Mouse (Mus musculus) neural tube, embryonic 11.5 days (tissue): Measurements from ENCODE around the gene Luzp1. TPM values are rescaled to one million over a fixed set of nuclear protein-coding genes. Genes with fewer than 3 reads are reported as not detected.
A peak's percentile ranks its signal among the peaks of the same experiment; 100 is the strongest.

ENCODE experiments used
- ATAC-seq: fragments of 200-750 bp; cut with Nextera tagmentation; 2 replicates; pipeline ENCODE4 v1.8.0; 2017; ENCODE audit warnings: moderate number of reproducible peaks, mild to moderate bottlenecking, moderate TSS enrichment, moderate library complexity; ENCODE audit not compliant: insufficient read depth, low FRiP score, low TSS enrichment
- DNase-seq: peaks from one replicate; pipeline ENCODE4 v3.0.0-alpha.2; 2015; ENCODE audit warnings: low spot score
- H3K27ac ChIP-seq: fragments of 300-500 bp; sonication (generic); 2 replicates; pipeline ENCODE4 v1.5.1; 2014; ENCODE audit warnings: low read depth, mild to moderate bottlenecking, low read length
- H3K27me3 ChIP-seq: fragments of 300-500 bp; sonication (generic); 2 replicates; pipeline ENCODE4 v1.6.1; 2014; ENCODE audit warnings: mild to moderate bottlenecking, low read length, mixed read lengths; ENCODE audit not compliant: control insufficient read depth, insufficient read depth
- H3K36me3 ChIP-seq: fragments of 300-500 bp; sonication (generic); 2 replicates; pipeline ENCODE4 v1.6.1; 2014; ENCODE audit warnings: mild to moderate bottlenecking, low read length, moderate library complexity, mixed read lengths; ENCODE audit not compliant: control insufficient read depth, insufficient read depth
- H3K4me1 ChIP-seq: fragments of 300-500 bp; sonication (generic); 2 replicates; pipeline ENCODE4 v1.6.1; 2014; ENCODE audit warnings: low read length, mixed read lengths; ENCODE audit not compliant: control insufficient read depth, insufficient read depth
- H3K4me2 ChIP-seq: fragments of 300-500 bp; sonication (generic); 2 replicates; pipeline ENCODE4 v1.6.1; 2014; ENCODE audit warnings: low read depth, mild to moderate bottlenecking, moderate library complexity
- H3K4me3 ChIP-seq: fragments of 300-500 bp; sonication (generic); 2 replicates; pipeline ENCODE4 v1.5.1; 2014; ENCODE audit warnings: low read depth, low read length
- H3K9ac ChIP-seq: fragments of 300-500 bp; sonication (generic); 2 replicates; pipeline ENCODE4 v1.6.1; 2014; ENCODE audit warnings: mild to moderate bottlenecking, low read length
- H3K9me3 ChIP-seq: fragments of 300-500 bp; sonication (generic); 2 replicates; pipeline ENCODE4 v1.6.1; 2016; ENCODE audit warnings: low read length; ENCODE audit not compliant: control insufficient read depth
- WGBS: fragments of 180-500 bp; shearing (Covaris S2); extraction: QIAGEN DNeasy Blood & Tissue Kit; methylation state at CpG from one replicate; pipeline ENCODE4 v1.1.7; 2014; 5-methylcytosine and 5-hydroxymethylcytosine counted together
- polyA plus RNA-seq: library from polyadenylated mRNA; unstranded; fragments of >200 nt; fragmentation: Nextera tagmentation; extraction: Ambion mirVana; gene quantifications from 2 replicates; pipeline ENCODE4 v1.2.1, GENCODE M21; 2014

The Luzp1 gene
- polyA plus RNA-seq, 1 experiment from 2014 or later, result 79.9 TPM

DNA sequence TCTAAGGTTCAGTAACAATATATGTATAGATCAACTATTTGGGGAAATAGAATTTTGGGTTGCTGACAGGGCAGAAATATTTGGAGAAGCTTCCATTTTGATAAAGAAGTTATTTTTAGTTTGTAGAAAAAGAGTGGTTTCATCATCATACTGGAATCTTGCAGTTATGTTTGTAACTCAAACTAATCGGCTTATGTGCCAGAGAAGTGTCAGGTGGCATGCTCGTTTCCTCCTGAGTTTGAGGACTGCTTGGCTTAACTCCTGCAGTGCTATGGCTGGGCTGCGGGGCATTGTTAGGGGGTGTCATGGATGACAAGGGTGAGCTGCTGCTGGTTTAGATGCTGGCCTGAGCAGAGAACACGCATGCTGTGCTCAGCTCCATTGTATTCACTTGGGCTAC, 42.1 kb downstream of the Luzp1 start:
- ATAC-seq (no peak), DNase-seq (no peak)
- H3K4me3 ChIP-seq, result no peak overlapping the region
- H3K9ac ChIP-seq, result no peak overlapping the region
- no peaks in the 10 kb centered on the region for H3K9me3 ChIP-seq
- H3K27me3 ChIP-seq, result no peaks in the 10 kb centered on the region
- no peak overlapping the region for H3K27ac ChIP-seq
- 73% methylated on average over 4 of the region's 4 CpGs for whole genome bisulfite sequencing
- H3K36me3 ChIP-seq, result no peaks in the 10 kb centered on the region
- H3K4me2 ChIP-seq, result no peak overlapping the region
- H3K4me1 ChIP-seq, result no peaks in the 10 kb centered on the region

DNA sequence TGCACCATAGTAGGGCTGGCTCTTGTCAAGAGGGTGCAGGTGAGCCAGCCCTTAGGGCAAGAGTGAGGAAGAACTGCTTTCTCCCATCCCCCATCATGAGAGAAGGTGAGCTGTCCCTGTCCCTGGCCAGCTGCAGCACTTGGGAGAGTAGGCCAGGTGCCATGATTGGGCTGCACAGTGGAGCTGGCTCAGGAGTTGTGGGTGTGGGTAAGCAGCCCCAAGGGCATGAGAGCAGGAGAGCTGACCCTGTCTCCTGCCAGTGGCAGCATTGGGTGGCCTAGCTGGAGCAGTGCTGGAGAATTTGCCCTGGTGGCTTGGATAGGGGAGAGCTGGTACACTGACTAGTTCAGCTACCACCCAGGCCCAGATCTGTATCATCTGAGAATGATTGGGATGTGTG, 43.3 kb downstream of the Luzp1 start:
- Histone ChIP-seq H3K27ac (no peak overlapping the region), H3K9me3 (no peaks in the 10 kb centered on the region), H3K4me2 (no peak overlapping the region), H3K9ac (no peak overlapping the region), H3K4me1 (no peaks in the 10 kb centered on the region), H3K36me3 (no peaks in the 10 kb centered on the region), H3K27me3 (no peaks in the 10 kb centered on the region), H3K4me3 (no peak overlapping the region)
- DNase-seq (no peak), ATAC-seq (no peak)

DNA sequence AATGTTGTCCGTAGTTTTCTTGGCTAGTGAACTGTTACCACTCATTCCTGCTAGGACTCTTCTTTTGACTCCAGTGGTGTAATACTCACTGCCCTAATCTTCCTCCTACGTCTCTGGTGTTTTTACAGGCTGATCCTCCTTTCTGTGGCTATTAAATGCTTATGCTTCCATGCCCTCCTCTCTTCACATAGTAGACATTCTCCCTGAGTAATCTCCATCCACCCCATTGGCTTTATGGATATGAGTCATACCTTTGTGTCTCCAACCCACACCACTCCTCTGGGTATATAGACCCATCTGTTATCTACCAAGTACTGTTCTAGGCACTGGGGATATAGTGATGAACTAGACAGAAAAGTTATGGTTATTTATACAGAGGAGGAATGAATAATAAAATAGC, 48.6 kb downstream of the Luzp1 start:
- no peaks in the 10 kb centered on the region for H3K36me3 ChIP-seq

DNA sequence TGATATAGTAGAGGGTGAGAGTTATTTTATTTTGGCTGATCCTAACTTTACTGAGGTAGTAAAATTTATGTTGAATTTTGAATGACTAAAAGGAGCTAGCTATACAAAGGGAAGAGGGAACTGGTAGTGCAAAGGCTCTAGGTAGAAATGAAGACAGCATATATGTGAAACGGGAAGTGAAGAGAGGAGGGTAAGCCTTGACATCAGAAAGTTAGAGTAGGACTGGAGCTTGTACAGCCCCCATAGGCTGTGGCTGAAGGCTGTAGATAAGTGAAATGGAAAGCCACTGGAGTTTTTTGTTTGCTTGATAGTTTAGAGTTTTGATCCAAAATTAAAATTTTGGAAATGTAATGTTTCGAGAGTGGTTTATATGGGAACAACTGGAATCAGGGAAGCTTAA, 49.0 kb downstream of the Luzp1 start:
- Histone ChIP-seq H3K27me3 (no peaks in the 10 kb centered on the region), H3K9me3 (no peaks in the 10 kb centered on the region), H3K4me1 (no peaks in the 10 kb centered on the region), H3K27ac (no peak overlapping the region), H3K9ac (no peak overlapping the region), H3K4me3 (no peak overlapping the region), H3K4me2 (no peak overlapping the region), H3K36me3 (no peaks in the 10 kb centered on the region)
- ATAC-seq (no peak), DNase-seq (no peak)
- WGBS, result 96% methylated on average over 2 of the region's 2 CpGs

More for the DNA sequence above, 48.6 kb downstream of the Luzp1 start:
- WGBS, result 87% methylated on average over 2 of the region's 2 CpGs
- Histone ChIP-seq H3K4me2 (no peak overlapping the region), H3K4me3 (no peak overlapping the region), H3K27ac (no peak overlapping the region), H3K4me1 (no peaks in the 10 kb centered on the region), H3K9me3 (no peaks in the 10 kb centered on the region), H3K9ac (no peak overlapping the region), H3K27me3 (no peaks in the 10 kb centered on the region)
- ATAC-seq, result no peak
- DNase-seq, result no peak

DNA sequence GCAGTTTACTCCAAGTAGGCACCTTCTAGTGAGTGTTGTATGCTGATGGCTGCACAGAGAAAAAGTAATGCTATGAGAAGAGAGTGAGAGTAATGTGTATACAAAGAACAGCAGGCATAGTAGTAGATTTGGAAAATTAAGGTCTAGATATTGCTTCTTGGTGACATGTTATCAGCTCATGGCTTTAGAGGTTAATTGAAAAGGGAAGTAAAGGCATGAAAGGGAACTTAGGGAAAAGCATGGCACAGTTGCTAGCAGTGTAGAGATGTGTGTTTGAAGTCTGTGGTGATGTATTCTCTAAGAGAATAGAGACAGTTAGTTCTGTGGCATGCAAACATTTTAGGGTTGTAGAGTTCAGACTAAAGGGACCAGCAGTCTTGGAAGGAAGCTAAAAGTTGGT, 50.3 kb downstream of the Luzp1 start:
- ATAC-seq (no peak), DNase-seq (no peak)

DNA sequence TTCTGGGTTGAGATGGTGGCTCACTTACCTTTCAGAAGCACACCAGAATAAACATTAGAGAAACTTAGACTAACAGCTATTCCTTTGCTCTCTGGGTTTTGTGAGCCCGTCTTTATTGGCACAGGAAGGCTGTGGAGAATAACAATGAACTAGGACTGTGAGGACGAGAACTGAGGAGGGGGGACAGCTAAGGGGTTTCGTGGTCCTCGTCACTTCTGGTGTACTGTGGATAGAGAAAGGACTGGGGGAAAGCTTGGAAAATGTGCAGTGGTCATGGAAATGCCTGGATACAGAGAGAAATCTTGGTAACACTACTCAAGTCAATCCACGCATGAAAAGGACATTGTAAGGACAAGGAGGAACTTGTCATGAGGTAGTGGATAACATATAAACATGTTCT, 52.3 kb downstream of the Luzp1 start:
- DNase-seq (no peak), ATAC-seq (no peak)
- no peak overlapping the region for H3K27ac ChIP-seq

More for the DNA sequence above, 50.3 kb downstream of the Luzp1 start:
- Histone ChIP-seq H3K27ac (no peak overlapping the region), H3K9me3 (no peaks in the 10 kb centered on the region), H3K4me3 (no peak overlapping the region), H3K4me1 (no peaks in the 10 kb centered on the region), H3K27me3 (no peaks in the 10 kb centered on the region), H3K36me3 (no peaks in the 10 kb centered on the region), H3K9ac (no peak overlapping the region), H3K4me2 (no peak overlapping the region)

DNA sequence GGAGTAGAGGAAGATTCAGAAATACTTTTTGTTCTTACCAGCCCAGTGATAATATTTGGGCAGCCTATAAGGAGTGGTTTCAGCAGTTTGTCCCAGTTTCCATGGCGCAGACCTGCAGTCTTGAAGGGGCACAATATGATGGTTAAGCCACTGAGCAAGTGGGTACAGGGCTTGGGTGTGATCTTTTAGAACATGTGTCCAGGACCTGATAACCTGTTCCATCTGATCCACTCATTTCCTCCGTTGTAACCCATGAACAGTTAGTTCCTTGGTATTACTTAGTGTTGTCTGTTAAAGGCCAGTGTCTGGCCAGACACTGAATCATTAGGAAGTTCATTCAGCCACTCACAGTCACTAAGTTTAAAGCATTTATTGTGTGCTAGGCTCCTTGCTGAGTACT, 54.7 kb downstream of the Luzp1 start:
- H3K4me3 ChIP-seq, result no peak overlapping the region
- no peak overlapping the region for H3K4me2 ChIP-seq
- H3K9me3 ChIP-seq, result no peaks in the 10 kb centered on the region
- H3K4me1 ChIP-seq, result no peaks in the 10 kb centered on the region
- ATAC-seq (no peak), DNase-seq (no peak)
- no peaks in the 10 kb centered on the region for H3K36me3 ChIP-seq
- no peak overlapping the region for H3K27ac ChIP-seq
- no peak overlapping the region for H3K9ac ChIP-seq
- 86% methylated on average over 2 of the region's 2 CpGs for WGBS
- H3K27me3 ChIP-seq, result no peaks in the 10 kb centered on the region

More for the DNA sequence above, 52.3 kb downstream of the Luzp1 start:
- Histone ChIP-seq H3K27me3 (no peaks in the 10 kb centered on the region), H3K4me1 (no peaks in the 10 kb centered on the region), H3K4me3 (no peak overlapping the region), H3K9me3 (no peaks in the 10 kb centered on the region), H3K36me3 (no peaks in the 10 kb centered on the region), H3K9ac (no peak overlapping the region), H3K4me2 (no peak overlapping the region)
- 82% methylated on average over 5 of the region's 5 CpGs for WGBS

DNA sequence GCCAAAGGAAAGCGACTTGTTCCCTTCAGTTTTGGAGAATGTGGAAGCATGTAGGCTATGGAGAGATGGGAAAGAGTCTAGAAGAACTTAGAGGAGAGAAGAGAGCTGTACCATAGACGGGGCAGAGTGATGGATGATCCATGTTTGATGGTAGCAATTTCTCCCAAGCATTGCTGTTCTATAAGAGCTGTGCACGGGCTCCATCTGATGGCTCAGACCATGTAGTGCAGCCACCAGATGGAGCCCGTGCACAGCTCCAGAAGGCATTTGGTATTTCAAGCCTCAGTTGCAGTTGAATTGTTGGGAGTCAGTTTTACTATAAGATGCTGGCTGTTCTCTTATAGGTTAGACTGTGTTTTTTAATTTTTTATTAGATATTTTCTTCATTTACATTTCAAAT, 56.9 kb downstream of the Luzp1 start:
- Histone ChIP-seq H3K27ac (no peak overlapping the region), H3K9me3 (no peaks in the 10 kb centered on the region), H3K9ac (no peak overlapping the region), H3K4me1 (no peaks in the 10 kb centered on the region), H3K4me2 (no peak overlapping the region), H3K4me3 (no peak overlapping the region), H3K36me3 (no peaks in the 10 kb centered on the region), H3K27me3 (no peaks in the 10 kb centered on the region)
- ATAC-seq (no peak), DNase-seq (peak; percentile 75)
- WGBS, result 22% methylated on average over 4 of the region's 4 CpGs

DNA sequence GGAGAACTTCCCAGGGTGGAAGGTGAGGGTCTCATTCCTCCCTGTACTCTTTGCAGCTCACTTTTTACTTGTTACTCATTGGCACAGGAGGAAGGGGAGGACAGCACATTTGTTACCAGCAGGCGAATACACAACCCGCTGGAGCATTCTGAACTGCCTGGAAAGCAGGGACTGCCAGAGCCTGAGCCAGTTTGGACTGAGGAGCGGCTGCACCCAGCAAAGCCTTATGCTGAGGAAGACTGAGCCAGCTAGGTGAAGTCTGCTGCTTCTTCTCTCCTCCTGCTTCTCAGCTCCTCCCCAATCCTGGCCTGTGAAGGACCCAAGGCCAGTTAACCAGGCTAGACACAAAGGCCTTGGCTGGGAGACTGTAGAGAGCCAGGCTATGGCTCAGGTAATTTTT, 75.6 kb downstream of the Luzp1 start:
- ATAC-seq, result no peak

More for the DNA sequence above, 75.6 kb downstream of the Luzp1 start:
- Histone ChIP-seq H3K4me1 (no peaks in the 10 kb centered on the region), H3K9me3 (no peaks in the 10 kb centered on the region), H3K9ac (no peak overlapping the region), H3K27ac (no peak overlapping the region), H3K27me3 (no peaks in the 10 kb centered on the region), H3K4me2 (no peak overlapping the region), H3K36me3 (peaks cover 27% of the 10 kb centered on the region), H3K4me3 (no peak overlapping the region)
- WGBS, result 98% methylated on average over 3 of the region's 3 CpGs
- no peak for DNase-seq
